Mouse (Mus musculus): ENCODE results near the gene Taf11.

DNA sequence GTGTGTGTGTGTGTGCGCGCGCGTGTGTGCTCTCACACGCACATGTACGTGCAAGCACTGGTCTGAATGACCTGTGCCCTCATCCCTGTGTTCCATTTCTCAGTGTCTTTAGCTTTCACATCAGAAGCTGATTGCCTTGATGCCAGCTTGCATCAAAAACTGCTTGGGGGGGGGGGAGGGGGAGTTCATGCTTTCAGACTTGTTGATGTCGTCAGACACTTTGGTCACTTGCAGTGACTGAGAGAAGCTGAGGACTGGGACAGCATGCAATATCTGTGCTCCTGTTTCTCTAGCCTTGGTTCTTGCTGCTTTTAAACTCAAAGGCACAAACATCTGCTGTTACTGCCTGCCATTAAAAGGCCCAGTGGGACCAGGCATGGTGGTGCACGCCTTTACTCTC is 36.7 kb upstream of the Taf11 start:
- TF ChIP-seq CTCF (IDR thresholded peaks at IDR 0.05) (no peak), EP300 (IDR thresholded peaks at IDR 0.05) (no peak)

All from lung, postnatal 0 days (tissue).